Mouse (Mus musculus): Measurements from ENCODE around the gene Gm10160. TPM values are rescaled to one million over a fixed set of nuclear protein-coding genes. Genes with fewer than 3 reads are reported as not detected.
A peak's percentile ranks its signal among the peaks of the same experiment; 100 is the strongest.

Gm10160 gene
- polyA plus RNA-seq, 1 experiment from 2014 or later, result not detected

DNA sequence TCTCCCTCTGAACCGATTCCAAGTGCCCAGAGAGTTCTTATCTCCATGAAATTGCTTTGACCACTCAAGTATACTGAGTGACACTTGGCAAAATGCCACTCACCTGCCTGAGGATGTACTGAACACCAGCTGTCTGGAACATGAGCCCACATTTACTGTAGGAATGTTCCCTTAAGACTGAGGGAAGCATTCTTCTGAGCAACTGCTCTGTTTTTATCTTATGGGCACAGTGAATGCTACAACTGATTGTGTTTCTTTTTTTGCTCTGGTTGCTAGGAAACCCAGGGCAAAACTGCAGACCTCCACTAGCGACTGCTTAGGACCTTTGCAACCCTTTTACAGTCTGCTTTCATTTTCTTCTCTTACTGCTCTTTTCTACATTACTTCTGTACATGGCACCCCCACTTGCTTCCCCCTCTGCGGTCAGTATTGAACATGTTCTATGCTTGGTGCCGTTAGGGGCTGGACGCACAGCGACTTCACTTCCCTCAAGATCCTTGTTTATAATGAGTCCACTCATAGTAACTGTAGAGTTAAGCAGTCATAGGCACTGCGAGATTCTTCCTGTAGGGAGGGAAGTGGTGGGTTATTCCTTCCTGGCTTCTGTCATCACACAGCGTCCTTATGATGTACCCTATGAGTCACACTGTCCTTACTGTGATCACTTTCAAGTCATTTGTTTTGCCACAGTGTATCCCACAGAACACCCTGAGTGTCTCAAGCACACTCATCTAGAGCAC lies 856 bp downstream of the Gm10160 start:
- no peak overlapping the region for H3K4me3 ChIP-seq
- H3K27ac ChIP-seq, result no peak overlapping the region
- 85% methylated on average over 8 of the region's 8 CpGs for WGBS
- H3K9me3 ChIP-seq (replicated peaks), result no peaks in the 10 kb centered on the region
- H3K27me3 ChIP-seq (ENCODE audit: low read depth, poor library complexity, severe bottlenecking), result peaks cover 37% of the 10 kb centered on the region
- no peaks in the 10 kb centered on the region for H3K36me3 ChIP-seq
- DNase-seq (ENCODE audit: low spot score), result no peak
- H3K4me1 ChIP-seq, result peaks cover 19% of the 10 kb centered on the region

DNA sequence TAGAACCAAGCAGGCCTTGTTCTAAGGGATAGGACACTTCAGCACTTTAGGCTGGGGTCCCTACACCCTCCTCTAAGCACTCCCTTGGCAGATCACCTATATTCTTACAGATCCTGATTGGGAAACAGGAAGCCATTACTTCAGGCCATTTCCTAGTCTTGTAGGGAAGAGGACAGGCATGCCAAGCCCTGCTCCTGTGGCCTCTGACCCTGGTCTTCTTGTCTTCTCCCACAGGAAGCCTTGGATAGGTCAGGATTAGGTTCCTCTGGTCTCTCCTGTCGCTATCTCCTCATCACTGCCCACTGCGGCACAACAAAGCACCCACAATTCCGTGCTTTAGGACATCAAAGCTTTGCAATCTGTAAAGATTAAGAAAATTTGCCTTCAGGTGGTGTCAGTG lies 3.9 kb downstream of the Gm10160 start:
- no peak for DNase-seq (ENCODE audit: low spot score)
- H3K27ac ChIP-seq, result no peak overlapping the region
- WGBS, result 88% methylated on average over 3 of the region's 3 CpGs

GRCm38 (mm10) chr7:81850171-81850570 lies 5.4 kb downstream of the Gm10160 start:
- WGBS, result 93% methylated on average over 6 of the region's 6 CpGs
- Histone ChIP-seq H3K4me1 (peaks cover 27% of the 10 kb centered on the region), H3K9me3 (replicated peaks) (no peaks in the 10 kb centered on the region), H3K27ac (no peak overlapping the region), H3K36me3 (no peaks in the 10 kb centered on the region), H3K27me3 (ENCODE audit: low read depth, poor library complexity, severe bottlenecking) (no peaks in the 10 kb centered on the region), H3K4me3 (no peak overlapping the region)
- DNase-seq (ENCODE audit: low spot score), result no peak

More for the DNA sequence above, 3.9 kb downstream of the Gm10160 start:
- Histone ChIP-seq H3K4me1 (peaks cover 19% of the 10 kb centered on the region), H3K27me3 (ENCODE audit: low read depth, poor library complexity, severe bottlenecking) (0 out of 2 replicates have a peak, but pooled peaks cover 6% of the 10 kb centered on the region), H3K9me3 (replicated peaks) (no peaks in the 10 kb centered on the region), H3K4me3 (no peak overlapping the region), H3K36me3 (no peaks in the 10 kb centered on the region)

GRCm38 (mm10) chr7:81849633-81850032 lies 6.0 kb downstream of the Gm10160 start:
- Histone ChIP-seq H3K9me3 (replicated peaks) (no peaks in the 10 kb centered on the region), H3K4me1 (peaks cover 32% of the 10 kb centered on the region), H3K36me3 (no peaks in the 10 kb centered on the region), H3K27ac (no peak overlapping the region), H3K4me3 (no peak overlapping the region), H3K27me3 (ENCODE audit: low read depth, poor library complexity, severe bottlenecking) (no peaks in the 10 kb centered on the region)
- no peak for DNase-seq (ENCODE audit: low spot score)
- 89% methylated on average over 7 of the region's 7 CpGs for WGBS

- no peak for DNase-seq (ENCODE audit: low spot score)
- no peak overlapping the region for H3K27ac ChIP-seq
- no peak overlapping the region for H3K4me3 ChIP-seq
- no peaks in the 10 kb centered on the region for H3K27me3 ChIP-seq (ENCODE audit: low read depth, poor library complexity, severe bottlenecking)
- WGBS, result 89% methylated on average over 5 of the region's 5 CpGs
- no peaks in the 10 kb centered on the region for H3K9me3 ChIP-seq (replicated peaks)
- no peaks in the 10 kb centered on the region for H3K36me3 ChIP-seq
- H3K4me1 ChIP-seq, result peaks cover 35% of the 10 kb centered on the region
Observed at GRCm38 (mm10) chr7:81849214-81849613, 6.4 kb downstream of the Gm10160 start.

DNA sequence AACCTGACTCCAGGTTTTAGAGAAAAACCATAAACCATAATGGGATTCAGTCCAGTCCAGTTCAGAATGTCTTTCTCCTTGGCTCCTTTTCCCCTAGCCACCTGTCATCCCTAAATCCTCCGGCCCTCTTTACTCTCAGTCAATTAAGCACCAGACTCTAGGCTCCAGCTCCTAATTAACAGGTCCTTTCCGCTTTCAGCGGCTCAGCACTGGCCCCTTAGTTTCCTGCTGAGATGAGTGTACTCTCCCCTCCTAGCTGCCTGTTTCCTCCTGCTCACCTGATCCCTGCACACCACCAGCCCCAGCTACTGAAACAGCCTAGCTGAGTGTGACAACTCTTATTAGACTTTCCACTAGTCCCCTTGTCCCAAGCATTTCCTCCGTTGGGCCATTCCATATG lies 7.8 kb downstream of the Gm10160 start:
- no peak for DNase-seq (ENCODE audit: low spot score)
- Histone ChIP-seq H3K27me3 (ENCODE audit: low read depth, poor library complexity, severe bottlenecking) (no peaks in the 10 kb centered on the region), H3K9me3 (replicated peaks) (no peaks in the 10 kb centered on the region), H3K27ac (0 out of 2 replicates have a peak overlapping the region, but pooled peaks have one; percentile 40), H3K4me1 (peaks cover 35% of the 10 kb centered on the region), H3K36me3 (no peaks in the 10 kb centered on the region), H3K4me3 (no peak overlapping the region)
- 28% methylated on average over 4 of the region's 4 CpGs for WGBS

- WGBS, result 52% methylated on average over 8 of the region's 8 CpGs
- H3K4me1 ChIP-seq, result peaks cover 35% of the 10 kb centered on the region
- no peak for DNase-seq (ENCODE audit: low spot score)
- no peaks in the 10 kb centered on the region for H3K27me3 ChIP-seq (ENCODE audit: low read depth, poor library complexity, severe bottlenecking)
- no peak overlapping the region for H3K27ac ChIP-seq
- H3K9me3 ChIP-seq (replicated peaks), result no peaks in the 10 kb centered on the region
- H3K36me3 ChIP-seq, result no peaks in the 10 kb centered on the region
- no peak overlapping the region for H3K4me3 ChIP-seq
Observed at GRCm38 (mm10) chr7:81847010-81847409, 8.6 kb downstream of the Gm10160 start.

- Histone ChIP-seq H3K36me3 (no peaks in the 10 kb centered on the region), H3K4me1 (peaks cover 35% of the 10 kb centered on the region), H3K4me3 (no peak overlapping the region), H3K27me3 (ENCODE audit: low read depth, poor library complexity, severe bottlenecking) (no peaks in the 10 kb centered on the region), H3K9me3 (replicated peaks) (no peaks in the 10 kb centered on the region), H3K27ac (no peak overlapping the region)
- 81% methylated on average over 8 of the region's 8 CpGs for WGBS
- no peak for DNase-seq (ENCODE audit: low spot score)
Observed at GRCm38 (mm10) chr7:81846008-81846407, 9.6 kb downstream of the Gm10160 start.

- Histone ChIP-seq H3K27me3 (ENCODE audit: low read depth, poor library complexity, severe bottlenecking) (no peaks in the 10 kb centered on the region), H3K9me3 (replicated peaks) (no peaks in the 10 kb centered on the region), H3K4me3 (no peak overlapping the region), H3K4me1 (peaks cover 35% of the 10 kb centered on the region), H3K36me3 (no peaks in the 10 kb centered on the region), H3K27ac (no peak overlapping the region)
- DNase-seq (ENCODE audit: low spot score), result no peak
- WGBS, result 76% methylated on average over 3 of the region's 3 CpGs
Observed at GRCm38 (mm10) chr7:81845313-81845712, 10.3 kb downstream of the Gm10160 start.

DNA sequence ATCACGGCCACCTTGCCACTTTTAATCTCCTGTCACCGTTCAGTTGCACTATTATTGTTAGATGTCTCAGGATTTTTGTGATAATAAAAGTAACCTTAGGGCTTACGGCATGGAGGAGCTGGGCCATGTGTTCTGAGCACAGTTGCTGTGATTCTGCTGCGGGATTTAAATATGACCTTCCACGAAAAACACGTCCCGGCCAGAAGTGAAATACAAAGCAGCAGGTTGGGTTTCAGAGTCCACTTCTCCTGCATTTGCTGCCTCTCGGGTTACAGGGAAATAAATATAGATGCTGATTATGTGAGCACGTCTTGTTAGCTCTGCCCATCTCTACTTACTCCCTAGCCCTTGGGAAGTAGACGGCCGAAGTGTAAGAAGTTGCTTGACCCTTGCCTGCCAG lies 10.8 kb downstream of the Gm10160 start:
- DNase-seq (ENCODE audit: low spot score), result no peak
- Histone ChIP-seq H3K9me3 (replicated peaks) (no peaks in the 10 kb centered on the region), H3K4me3 (no peak overlapping the region), H3K36me3 (no peaks in the 10 kb centered on the region), H3K4me1 (peaks cover 35% of the 10 kb centered on the region), H3K27me3 (ENCODE audit: low read depth, poor library complexity, severe bottlenecking) (no peaks in the 10 kb centered on the region), H3K27ac (no peak overlapping the region)
- WGBS, result 77% methylated on average over 11 of the region's 11 CpGs

DNA sequence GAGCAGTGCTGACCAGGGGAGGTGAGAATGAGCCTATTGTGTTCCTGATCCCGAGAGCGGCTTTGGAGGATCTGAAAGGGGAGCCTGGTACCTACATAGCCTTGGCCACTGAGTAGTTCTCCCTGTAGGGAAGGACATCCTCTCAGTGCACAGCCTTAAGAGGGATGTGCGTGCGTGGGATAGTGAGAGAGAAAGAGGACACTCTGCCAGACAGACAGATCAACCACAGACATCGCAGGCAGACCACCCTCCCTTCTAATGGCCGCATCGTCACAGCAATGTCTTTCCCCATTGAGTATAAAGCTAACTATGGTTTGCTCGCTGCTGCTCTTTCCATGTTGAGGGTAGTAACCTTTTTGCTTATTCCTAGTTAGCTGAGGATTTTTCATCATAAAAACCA lies 11.7 kb downstream of the Gm10160 start:
- 88% methylated on average over 8 of the region's 8 CpGs for WGBS

DNA sequence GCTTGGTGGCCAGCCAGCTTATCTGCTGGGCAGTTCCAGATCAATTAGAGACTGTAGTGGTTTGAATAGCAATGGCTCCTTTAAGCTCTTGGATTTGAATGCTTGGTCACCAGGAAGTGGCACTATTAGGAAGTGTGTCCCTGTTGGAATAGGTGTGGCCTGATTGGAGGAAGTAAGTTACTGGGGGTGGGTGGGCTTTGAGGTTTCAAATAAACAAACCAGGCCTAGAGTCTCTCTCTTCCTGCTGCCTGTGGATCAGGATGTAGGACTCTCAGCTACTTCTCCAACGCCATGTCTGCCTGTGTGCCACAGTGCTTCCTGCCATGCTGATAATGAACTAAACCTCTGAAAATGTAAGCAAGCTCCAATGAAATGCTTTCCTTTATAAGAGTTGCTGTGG lies 12.6 kb downstream of the Gm10160 start:
- H3K27me3 ChIP-seq (ENCODE audit: low read depth, poor library complexity, severe bottlenecking), result no peaks in the 10 kb centered on the region
- WGBS, result 81% methylated on average over 1 of the region's 1 CpGs
- peaks cover 29% of the 10 kb centered on the region for H3K4me1 ChIP-seq
- no peaks in the 10 kb centered on the region for H3K9me3 ChIP-seq (replicated peaks)
- no peak overlapping the region for H3K27ac ChIP-seq
- no peak for DNase-seq (ENCODE audit: low spot score)
- H3K4me3 ChIP-seq, result no peak overlapping the region
- H3K36me3 ChIP-seq, result no peaks in the 10 kb centered on the region

More for the DNA sequence above, 11.7 kb downstream of the Gm10160 start:
- Histone ChIP-seq H3K9me3 (replicated peaks) (no peaks in the 10 kb centered on the region), H3K27me3 (ENCODE audit: low read depth, poor library complexity, severe bottlenecking) (no peaks in the 10 kb centered on the region), H3K4me3 (no peak overlapping the region), H3K36me3 (no peaks in the 10 kb centered on the region), H3K4me1 (peaks cover 35% of the 10 kb centered on the region), H3K27ac (no peak overlapping the region)
- peak; percentile 12 for DNase-seq (ENCODE audit: low spot score)

DNA sequence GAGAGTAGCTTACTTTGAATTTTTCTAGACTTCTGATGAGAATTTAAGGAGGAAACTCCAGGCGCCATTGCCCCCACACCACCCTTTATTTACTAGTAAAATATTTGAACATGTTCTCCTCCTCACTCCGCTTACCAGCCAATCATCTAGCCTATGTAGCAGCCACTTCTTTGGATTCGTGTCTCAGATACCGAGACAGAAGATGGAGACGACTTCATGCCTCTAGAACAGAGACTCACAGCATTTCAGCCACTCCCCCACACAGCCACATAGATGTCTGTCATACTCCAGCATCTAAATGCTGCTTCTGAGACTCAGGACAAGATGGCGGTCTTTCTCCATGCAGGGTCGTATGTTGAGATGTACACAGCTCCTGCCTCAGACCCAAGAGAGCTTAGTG lies 13.5 kb downstream of the Gm10160 start:
- no peak for DNase-seq (ENCODE audit: low spot score)
- Histone ChIP-seq H3K4me1 (peaks cover 20% of the 10 kb centered on the region), H3K27ac (no peak overlapping the region), H3K27me3 (ENCODE audit: low read depth, poor library complexity, severe bottlenecking) (no peaks in the 10 kb centered on the region), H3K4me3 (no peak overlapping the region), H3K9me3 (replicated peaks) (no peaks in the 10 kb centered on the region), H3K36me3 (no peaks in the 10 kb centered on the region)
- WGBS, result 93% methylated on average over 7 of the region's 7 CpGs

GRCm38 (mm10) chr7:81841439-81841838 lies 14.2 kb downstream of the Gm10160 start:
- 88% methylated on average over 6 of the region's 6 CpGs for WGBS
- Histone ChIP-seq H3K27me3 (ENCODE audit: low read depth, poor library complexity, severe bottlenecking) (no peaks in the 10 kb centered on the region), H3K9me3 (replicated peaks) (no peaks in the 10 kb centered on the region)

More at GRCm38 (mm10) chr7:81841439-81841838, 14.2 kb downstream of the Gm10160 start:
- no peaks in the 10 kb centered on the region for H3K36me3 ChIP-seq
- no peak overlapping the region for H3K27ac ChIP-seq
- peaks cover 13% of the 10 kb centered on the region for H3K4me1 ChIP-seq
- H3K4me3 ChIP-seq, result no peak overlapping the region
- no peak for DNase-seq (ENCODE audit: low spot score)
